Mouse (Mus musculus) urinary bladder, postnatal 25 days (tissue): ENCODE measurements around the gene Eef1akmt3.

Experiments used
- DNase-seq: peaks from one replicate; pipeline ENCODE4 v3.0.0; 2022; ENCODE audit warnings: low spot score

The Eef1akmt3 gene

GRCm38 (mm10) chr10:126997340-126998113, 43.8 kb downstream of the Eef1akmt3 start:
- DNase-seq: no peak

- no peak for DNase-seq
These were observed 47.7 kb downstream of the Eef1akmt3 start for GRCm38 (mm10) chr10:126993621-126994020.

GRCm38 (mm10) chr10:126991676-126992075, 49.6 kb downstream of the Eef1akmt3 start:
- no peak for DNase-seq

GRCm38 (mm10) chr10:126990313-126991056, 50.8 kb downstream of the Eef1akmt3 start:
- peak; percentile 93 for DNase-seq

- no peak for DNase-seq
These were observed 52.7 kb downstream of the Eef1akmt3 start for GRCm38 (mm10) chr10:126988513-126989165.

GRCm38 (mm10) chr10:126987183-126988118, 53.9 kb downstream of the Eef1akmt3 start:
- DNase-seq: no peak

- DNase-seq: peak; percentile 66
These were observed 54.8 kb downstream of the Eef1akmt3 start for GRCm38 (mm10) chr10:126986541-126986961.

- no peak for DNase-seq
These were observed 55.7 kb downstream of the Eef1akmt3 start for GRCm38 (mm10) chr10:126985579-126985978.

GRCm38 (mm10) chr10:126985127-126985526, 56.2 kb downstream of the Eef1akmt3 start:
- DNase-seq: no peak

DNA sequence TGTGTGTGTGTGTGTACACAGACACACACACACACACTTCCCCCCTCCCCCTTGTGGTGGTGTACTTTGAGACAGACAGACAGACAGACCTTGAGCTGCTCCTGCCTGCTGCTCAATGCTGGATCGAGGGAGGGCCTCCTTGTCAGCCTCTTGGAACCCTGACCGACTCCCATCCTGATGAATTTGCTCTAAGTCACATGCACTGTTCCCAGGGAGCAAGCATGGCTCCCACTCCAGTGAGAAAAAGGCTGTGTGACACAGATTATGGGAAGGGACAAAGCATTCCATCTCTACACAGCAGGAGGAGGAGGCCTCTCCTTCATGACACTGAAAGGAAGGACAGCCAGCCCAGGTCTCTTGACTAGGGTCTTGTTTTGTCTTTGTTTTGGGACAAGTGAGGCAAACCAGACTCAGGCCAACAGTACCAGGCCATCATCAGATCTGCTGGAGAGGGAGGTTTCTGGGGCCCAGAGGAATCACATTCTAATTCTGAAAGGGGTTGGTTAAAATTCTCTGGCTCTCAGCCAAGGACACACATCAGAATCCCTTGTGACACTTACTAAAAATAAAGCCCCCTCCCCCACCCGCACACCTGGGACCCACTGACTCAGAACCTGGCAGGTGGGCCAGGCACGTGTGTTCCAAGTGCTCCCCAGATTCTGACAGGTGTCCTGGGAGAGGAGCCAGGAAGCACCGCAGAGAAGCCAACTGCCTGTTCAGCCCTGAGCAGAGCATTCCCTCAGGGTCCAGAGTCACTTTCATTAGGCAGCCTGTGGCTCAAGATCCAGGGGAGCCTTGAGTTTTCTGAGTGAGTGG, 56.9 kb downstream of the Eef1akmt3 start:
- DNase-seq: no peak

DNA sequence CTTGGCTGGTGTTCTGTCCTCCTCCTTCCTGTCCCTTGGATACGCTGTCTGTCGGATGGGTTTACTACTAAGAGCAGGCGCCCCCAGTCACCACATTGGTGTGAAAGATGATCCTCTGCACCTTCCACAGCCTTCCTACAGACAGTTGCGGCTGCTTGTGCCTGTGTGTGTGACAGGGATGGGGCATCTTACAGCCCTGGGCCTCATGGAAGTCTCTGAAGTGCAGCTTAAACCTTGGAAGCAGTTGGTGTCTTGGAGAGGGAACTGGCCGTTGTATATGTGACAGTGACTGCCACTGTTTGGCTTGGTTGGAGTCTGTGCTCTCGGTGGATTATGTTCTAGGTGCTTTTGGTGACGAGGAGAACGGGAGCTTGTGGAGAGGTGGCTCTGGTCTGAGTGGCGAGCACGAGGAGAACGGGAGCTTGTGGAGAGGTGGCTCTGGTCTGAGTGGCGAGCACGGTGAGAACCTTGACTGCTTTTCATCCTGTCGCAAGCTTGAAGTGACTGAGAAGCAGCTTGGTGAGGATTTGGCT, 58.1 kb downstream of the Eef1akmt3 start:
- DNase-seq: no peak

- DNase-seq: no peak
These were observed 59.6 kb downstream of the Eef1akmt3 start for GRCm38 (mm10) chr10:126981746-126982145.
